ENCODE assay signal across 20 mouse cellular contexts in the genomic region with DNA sequence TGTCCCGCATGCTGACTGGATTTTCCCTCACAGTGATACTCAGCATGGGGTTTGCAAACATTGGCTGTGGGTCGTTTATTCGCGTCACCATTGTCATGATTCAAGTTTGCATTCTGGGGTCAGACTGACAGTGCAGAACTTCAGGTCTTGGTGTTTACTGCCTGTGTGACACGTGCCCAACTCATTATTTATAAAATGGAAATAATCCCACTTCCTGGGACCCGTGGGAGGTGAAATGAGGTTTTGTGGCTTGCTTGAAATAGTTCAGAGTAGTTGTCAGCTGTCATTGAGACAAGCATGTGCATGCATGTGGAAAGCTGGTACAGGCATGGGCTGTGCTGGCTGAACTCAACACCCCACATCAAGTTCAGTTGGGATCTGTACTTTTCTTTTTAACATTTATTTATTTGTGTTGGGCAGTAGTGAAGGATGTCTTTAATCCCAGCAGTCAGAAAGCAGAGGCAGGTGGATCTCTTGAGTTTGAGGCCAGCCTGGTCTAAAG. TPM values are rescaled to one million over a fixed set of nuclear protein-coding genes. Genes with fewer than 3 reads are reported as not detected.
DNase-seq lines count a peak whose midpoint lies in the region; TF ChIP-seq lines count a peak whose summit lies in the region.
"Had no signal": no experiment of that assay in that cellular context is flagged by ENCODE, and none has a peak within 500 bp of the region (broad histone marks: within the 10 kb centered on the region; RNA-seq: fewer than 3 reads in every experiment).

No protein-coding gene starts in this region.

- TF ChIP-seq POLR2A in myocyte (IDR thresholded peaks at IDR 0.05; ENCODE audit: insufficient read length, low read depth): no peak

- H3K36me3 ChIP-seq in myocyte (ENCODE audit: control insufficient read depth, insufficient read depth): peaks cover 63% of the 10 kb centered on the region

- H3K4me3 ChIP-seq in myocyte: no peak overlapping the region

- DNase-seq in Muller cell, postnatal 12 days (ENCODE audit: inconsistent ontology term): peak; percentile 69
- DNase-seq in cerebellum, adult 11 months: no peak
- DNase-seq in spleen, postnatal 36 days (ENCODE audit: low spot score in 2 of 2): no peak
- DNase-seq: adrenal gland, adult 2 months; adrenal gland, adult 8-10 months; adrenal gland, postnatal 10 days; adrenal gland, postnatal 14 days; adrenal gland, postnatal 25 days; adrenal gland, postnatal 36 days; B cell, adult 2 months; cerebellum, adult 11-12 months; cerebellum, adult 18-20 months; cerebellum, adult 2 months; cerebellum, adult 8-10 months had no signal

- no peaks in the 10 kb centered on the region for H3K27me3 ChIP-seq in myocyte (ENCODE audit: control insufficient read depth, insufficient read depth, insufficient read length)
- H3K27me3 ChIP-seq: CH12.LX, Patski had no signal

- no peak overlapping the region for H3ac ChIP-seq in myocyte (ENCODE audit: control insufficient read depth, insufficient read length)

- H3K79me2 ChIP-seq in myocyte (ENCODE audit: control insufficient read depth, insufficient read depth): no peaks in the 10 kb centered on the region

- H3K4me2 ChIP-seq in myocyte (ENCODE audit: low read depth): peak overlapping the region; percentile 46

TF ChIP-seq in myocyte, 11 proteins besides CTCF, POLR2A, EP300 and RAD21:
- TF ChIP-seq USF1 (IDR thresholded peaks at IDR 0.05; ENCODE audit: low read depth) (peak; percentile 61), POLR2AphosphoS2 (IDR thresholded peaks at IDR 0.05; ENCODE audit: insufficient read length, low read depth) (no peak), MYOD1 (IDR thresholded peaks at IDR 0.05; ENCODE audit: control insufficient read depth in 1 of 3, insufficient read length in 2 of 3, low read depth in 2 of 3) (peak in 2 of 3 experiments; percentile 43 to 66), MYOG (IDR thresholded peaks at IDR 0.05; ENCODE audit: control insufficient read depth in 1 of 3, insufficient read depth in 1 of 3, insufficient read length in 2 of 3, low read depth in 2 of 3) (peak in 1 of 3 experiments; percentile 60)

RNA-seq across cellular contexts. Expression of gene Mrps10, which starts 8.1 kb away (rescaled TPM):
- 97.9 TPM for polyA plus RNA-seq in myocyte (2012; fragmentation: generic; extraction: Trizol)

RNA-seq across cellular contexts. Expression of gene Guca1b, which starts 8.4 kb away (rescaled TPM):
- 0.20 TPM for polyA plus RNA-seq in myocyte (2012; fragmentation: generic; extraction: Trizol)
- polyA plus RNA-seq: G1E had no signal

RNA-seq across cellular contexts. Expression of gene Guca1a, which starts 23.6 kb away (rescaled TPM):
- 1.2 TPM for polyA plus RNA-seq in myocyte (2012; fragmentation: generic; extraction: Trizol)
- polyA plus RNA-seq: activated CD4-positive, CD25-positive, alpha-beta regulatory T cell, adult 4 months; CD4-positive, CD25-positive, alpha-beta regulatory T cell, adult 4 months had no signal

RNA-seq across cellular contexts. Expression of gene AI661453, which starts 59.6 kb away (rescaled TPM):
- polyA plus RNA-seq in myocyte (2012; fragmentation: generic; extraction: Trizol): 0.08 TPM
- polyA plus RNA-seq: CD4-positive, CD25-positive, alpha-beta regulatory T cell, adult 4 months had no signal
